13 mouse cellular contexts compared by ENCODE assay signal in the genomic region with DNA sequence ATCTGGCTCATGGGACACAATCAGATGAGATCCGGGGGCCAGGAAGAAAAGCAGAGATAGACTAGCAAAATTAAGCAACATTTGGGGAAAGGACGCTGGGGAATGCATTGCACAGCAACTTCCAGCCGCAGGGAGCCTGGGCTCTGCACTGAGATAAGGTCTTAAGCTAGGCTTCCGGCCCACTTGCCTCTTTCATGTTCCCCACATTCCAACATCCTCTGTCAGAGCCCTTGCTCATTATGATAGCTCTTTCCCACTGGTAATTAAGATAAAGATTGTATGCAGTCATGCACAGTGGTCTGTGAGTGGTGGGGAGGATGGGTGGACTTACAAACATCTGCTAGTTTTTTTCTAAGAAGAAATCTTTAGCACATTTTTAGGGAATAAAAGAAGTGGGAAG.
DNase-seq lines count a peak whose midpoint lies in the region; ATAC-seq and TF ChIP-seq lines count a peak whose summit lies in the region.
"Had no signal": no experiment of that assay in that cellular context is flagged by ENCODE, and none has a peak within 500 bp of the region (broad histone marks: within the 10 kb centered on the region; RNA-seq: fewer than 3 reads in every experiment).

No protein-coding gene starts in this region.

- H3K27me3 ChIP-seq in liver, embryonic 12.5 days (replicated peaks): no peaks in the 10 kb centered on the region
- no peaks in the 10 kb centered on the region for H3K27me3 ChIP-seq in liver, adult 2 months (ENCODE audit: control insufficient read depth, insufficient read depth, low read length)
- H3K27me3 ChIP-seq in intestine, embryonic 16.5 days (replicated peaks; ENCODE audit: control insufficient read depth, insufficient read depth, low read length): no peaks in the 10 kb centered on the region
- H3K27me3 ChIP-seq: Patski had no signal

- H3K4me1 ChIP-seq in liver, embryonic 12.5 days: peaks cover 15% of the 10 kb centered on the region; the same call in 1 of the 2 replicates
- no peaks in the 10 kb centered on the region for H3K4me1 ChIP-seq in liver, adult 2 months (ENCODE audit: control insufficient read depth, insufficient read depth, low read length)
- peaks cover 8% of the 10 kb centered on the region; the same call in 1 of the 2 replicates for H3K4me1 ChIP-seq in intestine, embryonic 16.5 days (ENCODE audit: control insufficient read depth, insufficient read depth, low read length)

- no peak overlapping the region for H3K4me3 ChIP-seq in liver, embryonic 12.5 days
- H3K4me3 ChIP-seq in liver, adult 2 months (ENCODE audit: insufficient read depth, low read depth, low read length): no peak overlapping the region
- no peak overlapping the region for H3K4me3 ChIP-seq in intestine, embryonic 16.5 days (ENCODE audit: low read length)

- no peak for TF ChIP-seq POLR2A in liver, adult 2 months (IDR thresholded peaks at IDR 0.05; ENCODE audit: extremely low read depth, insufficient read depth, low read length)

- no peaks in the 10 kb centered on the region for H3K79me2 ChIP-seq in liver, adult 2 months (ENCODE audit: control insufficient read depth, insufficient read depth, low read length)

- no peak overlapping the region for H3K27ac ChIP-seq in liver, embryonic 12.5 days
- no peak overlapping the region for H3K27ac ChIP-seq in liver, adult 2 months (replicated peaks; ENCODE audit: insufficient read depth, low read depth, low read length)
- H3K27ac ChIP-seq in intestine, embryonic 16.5 days (ENCODE audit: low read length): no peak overlapping the region

- no peak for ATAC-seq in liver, embryonic 12.5 days
- ATAC-seq in intestine, embryonic 16.5 days: no peak
- ATAC-seq: hindbrain, embryonic 16.5 days had no signal

- no peak overlapping the region for H3K9ac ChIP-seq in liver, embryonic 12.5 days
- H3K9ac ChIP-seq in liver, adult 2 months (ENCODE audit: low read depth, low read length): no peak overlapping the region
- H3K9ac ChIP-seq in intestine, embryonic 16.5 days (ENCODE audit: low read depth, low read length): no peak overlapping the region

- peak; percentile 15 for DNase-seq in liver
- DNase-seq in NIH3T3 (ENCODE audit: low read depth): peak; percentile 47
- DNase-seq in heart, adult 9 months (ENCODE audit: low spot score in 2 of 2): peak; percentile 29 to 50
- DNase-seq in liver, adult 2 months (ENCODE audit: extremely low read depth, low read depth, low spot score): peak; percentile 39
- DNase-seq in layer of hippocampus, postnatal 10 days (ENCODE audit: low spot score in 2 of 2): no peak
- DNase-seq in cerebellum, postnatal 36 days: no peak
- DNase-seq: cerebellum, adult 9-10 months; layer of hippocampus, postnatal 36 days; thymus, postnatal 4 days had no signal

- H3K4me2 ChIP-seq in liver, embryonic 12.5 days: no peak overlapping the region
- no peak overlapping the region for H3K4me2 ChIP-seq in intestine, embryonic 16.5 days (ENCODE audit: low read depth, low read length)

- TF ChIP-seq CTCF in liver, adult 2 months (IDR thresholded peaks at IDR 0.05; ENCODE audit: low read depth, low read length): no peak

- 19% methylated on average over 4 of the region's 4 CpGs for WGBS in liver, embryonic 12.5 days (ENCODE audit: insufficient replicate concordance)
- 56% methylated on average over 4 of the region's 4 CpGs for WGBS in liver, adult 2 months
- WGBS in intestine, embryonic 16.5 days: 60% methylated on average over 4 of the region's 4 CpGs

- H3K36me3 ChIP-seq in liver, embryonic 12.5 days: no peaks in the 10 kb centered on the region
- no peaks in the 10 kb centered on the region for H3K36me3 ChIP-seq in liver, adult 2 months (ENCODE audit: control insufficient read depth, insufficient read depth, low read length)
- no peaks in the 10 kb centered on the region for H3K36me3 ChIP-seq in intestine, embryonic 16.5 days (ENCODE audit: control insufficient read depth, insufficient read depth, low read length)

- H3K9me3 ChIP-seq in liver, embryonic 12.5 days (replicated peaks): no peaks in the 10 kb centered on the region
- no peaks in the 10 kb centered on the region for H3K9me3 ChIP-seq in intestine, embryonic 16.5 days (ENCODE audit: control insufficient read depth, low read length)

Comparison
In these comparisons a context has a peak if more than half of its experiments do, and no peak if none do; other contexts are left out.
1. DNase-seq: peak in liver (single experiment), NIH3T3 (single experiment), heart, adult 9 months (2 of 2) and liver, adult 2 months (single experiment); none in layer of hippocampus, postnatal 10 days (0 of 2) and cerebellum, postnatal 36 days (0 of 2).